Mouse (Mus musculus) E14TG2a.4 (cell line): ENCODE data around the gene Ntn1.

Experiments
- CTCF ChIP-seq: conservative IDR thresholded peaks from 2 replicates; pipeline ENCODE4 v1.5.1; 2014; ENCODE audit warnings: low read length
- NANOG ChIP-seq: IDR thresholded peaks from 2 replicates; pipeline ENCODE4 v1.6.1; 2014; ENCODE audit warnings: borderline replicate concordance, low read length, mixed read lengths
- POU5F1 ChIP-seq: IDR thresholded peaks from 2 replicates; pipeline ENCODE4 v1.6.1; 2014; ENCODE audit warnings: low read length, borderline replicate concordance

GRCm38 (mm10) chr11:68331676-68332265 lies 68.9 kb downstream of the Ntn1 start:
- TF ChIP-seq CTCF (no peak), NANOG (no peak), POU5F1 (no peak)
